8 mouse cellular contexts compared by ENCODE assay signal in genomic region chr5:103387540-103388026, GRCm38 (mm10). TPM values are rescaled to one million over a fixed set of nuclear protein-coding genes. Genes with fewer than 3 reads are reported as not detected.
A peak's percentile ranks its signal among the peaks of the same experiment; 100 is the strongest.
DNase-seq lines count a peak whose midpoint lies in the region; ATAC-seq and TF ChIP-seq lines count a peak whose summit lies in the region.

No protein-coding gene starts in this region.

- DNase-seq in adrenal gland, postnatal 25 days, result peak; percentile 8
- DNase-seq in heart, embryonic 10.5 days (ENCODE audit: low spot score), result peak; percentile 85
- peak; percentile 75 for DNase-seq in kidney, adult 2 months
- peak; percentile 87 for DNase-seq in lung, postnatal 25 days (ENCODE audit: low spot score)
- no peak for DNase-seq in T-cell, adult 2 months (ENCODE audit: low spot score)
- DNase-seq in thymus, adult 2 months, result no peak

- no peak overlapping the region for H3K9ac ChIP-seq in forebrain, embryonic 12.5 days
- H3K9ac ChIP-seq in forebrain, embryonic 13.5 days, result no peak overlapping the region

- ATAC-seq in forebrain, embryonic 12.5 days (ENCODE audit: low FRiP score), result no peak
- no peak for ATAC-seq in forebrain, embryonic 13.5 days

- H3K9me3 ChIP-seq in forebrain, embryonic 12.5 days, result no peaks in the 10 kb centered on the region
- H3K9me3 ChIP-seq in forebrain, embryonic 13.5 days (replicated peaks), result no peaks in the 10 kb centered on the region
- no peaks in the 10 kb centered on the region for H3K9me3 ChIP-seq in heart, embryonic 10.5 days

- 0 out of 2 replicates have a peak overlapping the region, but pooled peaks have one; percentile 8 for H3K27ac ChIP-seq in forebrain, embryonic 12.5 days
- no peak overlapping the region for H3K27ac ChIP-seq in forebrain, embryonic 13.5 days
- H3K27ac ChIP-seq in heart, embryonic 10.5 days, result peak overlapping the region; percentile 49
- H3K27ac ChIP-seq in kidney, adult 2 months (ENCODE audit: insufficient read depth, low read depth, low read length), result 0 out of 2 replicates have a peak overlapping the region, but pooled peaks have one; percentile 10
- no peak overlapping the region for H3K27ac ChIP-seq in thymus, adult 2 months (ENCODE audit: control insufficient read depth, insufficient read depth, low read length)

- H3K4me3 ChIP-seq in forebrain, embryonic 12.5 days (replicated peaks), result no peak overlapping the region
- no peak overlapping the region for H3K4me3 ChIP-seq in forebrain, embryonic 13.5 days
- H3K4me3 ChIP-seq in heart, embryonic 10.5 days, result no peak overlapping the region
- no peak overlapping the region for H3K4me3 ChIP-seq in kidney, adult 2 months (ENCODE audit: insufficient read depth, low read depth, low read length)
- H3K4me3 ChIP-seq in thymus, adult 2 months (ENCODE audit: control insufficient read depth, insufficient read depth, low read length), result no peak overlapping the region

- peaks cover under 1% of the 10 kb centered on the region; the same call in 1 of the 2 replicates for H3K4me1 ChIP-seq in forebrain, embryonic 12.5 days
- H3K4me1 ChIP-seq in forebrain, embryonic 13.5 days, result peaks cover 4% of the 10 kb centered on the region; the same call in 1 of the 2 replicates
- peaks cover 14% of the 10 kb centered on the region for H3K4me1 ChIP-seq in heart, embryonic 10.5 days
- peaks cover 6% of the 10 kb centered on the region for H3K4me1 ChIP-seq in kidney, adult 2 months (ENCODE audit: control insufficient read depth, insufficient read depth, low read length)
- H3K4me1 ChIP-seq in thymus, adult 2 months (replicated peaks; ENCODE audit: control insufficient read depth, insufficient read depth, low read length), result no peaks in the 10 kb centered on the region

- H3K36me3 ChIP-seq in forebrain, embryonic 12.5 days (replicated peaks), result no peaks in the 10 kb centered on the region
- no peaks in the 10 kb centered on the region for H3K36me3 ChIP-seq in forebrain, embryonic 13.5 days (ENCODE audit: poor library complexity, severe bottlenecking)
- H3K36me3 ChIP-seq in heart, embryonic 10.5 days, result no peaks in the 10 kb centered on the region
- H3K36me3 ChIP-seq in kidney, adult 2 months (ENCODE audit: control insufficient read depth, insufficient read depth, low read length), result no peaks in the 10 kb centered on the region
- no peaks in the 10 kb centered on the region for H3K36me3 ChIP-seq in thymus, adult 2 months (ENCODE audit: control insufficient read depth, insufficient read depth, low read length)

- TF ChIP-seq POLR2A in kidney, adult 2 months (IDR thresholded peaks at IDR 0.05; ENCODE audit: low read depth, low read length), result no peak
- TF ChIP-seq POLR2A in thymus, adult 2 months (IDR thresholded peaks at IDR 0.05; ENCODE audit: control insufficient read depth, extremely low read depth, insufficient read depth, low read length, poor library complexity), result no peak

- 76% methylated on average over 8 of the region's 8 CpGs for WGBS in forebrain, embryonic 12.5 days
- WGBS in forebrain, embryonic 13.5 days, result 59% methylated on average over 8 of the region's 8 CpGs
- 27% methylated on average over 8 of the region's 8 CpGs for WGBS in heart, embryonic 10.5 days
- WGBS in kidney, adult 2 months, result 54% methylated on average over 8 of the region's 8 CpGs
- 77% methylated on average over 8 of the region's 8 CpGs for WGBS in thymus, adult 2 months

- no peak for TF ChIP-seq CTCF in kidney, adult 2 months (conservative IDR thresholded peaks at IDR 0.05; ENCODE audit: insufficient read depth, insufficient read length, low read depth, low read length)
- no peak for TF ChIP-seq CTCF in thymus, adult 2 months (IDR thresholded peaks at IDR 0.05; ENCODE audit: borderline replicate concordance, control insufficient read depth, extremely low read depth, insufficient read depth, low read length, poor library complexity)

- H3K4me2 ChIP-seq in forebrain, embryonic 12.5 days, result no peak overlapping the region
- no peak overlapping the region for H3K4me2 ChIP-seq in forebrain, embryonic 13.5 days

- 0 out of 2 replicates have a peak, but pooled peaks cover 3% of the 10 kb centered on the region for H3K27me3 ChIP-seq in forebrain, embryonic 12.5 days
- no peaks in the 10 kb centered on the region for H3K27me3 ChIP-seq in forebrain, embryonic 13.5 days
- no peaks in the 10 kb centered on the region for H3K27me3 ChIP-seq in heart, embryonic 10.5 days (ENCODE audit: insufficient read depth, poor library complexity, severe bottlenecking)
- no peaks in the 10 kb centered on the region for H3K27me3 ChIP-seq in kidney, adult 2 months (replicated peaks; ENCODE audit: control insufficient read depth, insufficient read depth, low read length)
- H3K27me3 ChIP-seq in thymus, adult 2 months (ENCODE audit: control insufficient read depth, insufficient read depth, low read length), result no peaks in the 10 kb centered on the region

RNA-seq across cellular contexts. Expression of gene Ptpn13, which starts 37.4 kb away (rescaled TPM):
- 13.8 and 14.4 TPM in 2 replicates for polyA plus RNA-seq in forebrain, embryonic 12.5 days (2016; fragmentation: Nextera tagmentation; extraction: Ambion mirVana)
- 4.9 and 5.2 TPM in 2 replicates for polyA plus RNA-seq in forebrain, embryonic 13.5 days (2015; fragmentation: Nextera tagmentation; extraction: Ambion mirVana)
- 17.5 and 21.4 TPM in 2 replicates for total RNA-seq in adrenal gland, postnatal 25 days (2021)
- polyA plus RNA-seq in heart, embryonic 10.5 days (2016; fragmentation: Nextera tagmentation; extraction: Ambion mirVana), result 13.5 and 16.4 TPM in 2 replicates
- 23.7 and 28.0 TPM in 2 replicates for polyA plus RNA-seq in kidney, adult 2 months (2012; rRNA removed)
- 6.4 and 7.6 TPM in 2 replicates for polyA plus RNA-seq in thymus, adult 2 months (2012; rRNA removed)

Comparison
In these comparisons a context has a peak if more than half of its experiments do, and no peak if none do; other contexts are left out.
1. H3K27ac ChIP-seq: peak in forebrain, embryonic 12.5 days (single experiment), heart, embryonic 10.5 days (single experiment) and kidney, adult 2 months (single experiment); none in forebrain, embryonic 13.5 days (single experiment) and thymus, adult 2 months (single experiment).
2. DNase-seq: peak in adrenal gland, postnatal 25 days (single experiment), heart, embryonic 10.5 days (single experiment), kidney, adult 2 months (single experiment) and lung, postnatal 25 days (single experiment); none in T-cell, adult 2 months (single experiment) and thymus, adult 2 months (single experiment).